In genomic region chr4:63033724-63034123, GRCm38 (mm10) we compare ENCODE assay signal across 15 mouse cellular contexts.
A peak's percentile ranks its signal among the peaks of the same experiment; 100 is the strongest.
DNase-seq lines count a peak whose midpoint lies in the region; ATAC-seq lines count a peak whose summit lies in the region.
"Had no signal": no experiment of that assay in that cellular context is flagged by ENCODE, and none has a peak within 500 bp of the region (broad histone marks: within the 10 kb centered on the region; RNA-seq: fewer than 3 reads in every experiment).

No protein-coding gene starts in this region.

- DNase-seq in kidney, postnatal 25 days: no peak
- DNase-seq in ES-CJ7 (ENCODE audit: low read depth, low spot score): peak; percentile 31
- peak; percentile 20 for DNase-seq in midbrain, embryonic 14.5 days
- no peak for DNase-seq in urinary bladder, adult 18-20 months (ENCODE audit: low spot score in 2 of 2)
- DNase-seq in yolk sac, embryonic 10.5 days (ENCODE audit: low spot score): no peak
- DNase-seq: adrenal gland, adult 2 months; cerebellum, postnatal 10 days; kidney, adult 18-20 months; retina, postnatal 1 day; spleen, adult 18-20 months had no signal

- no peaks in the 10 kb centered on the region for H3K36me3 ChIP-seq in kidney, embryonic 14.5 days (ENCODE audit: control insufficient read depth, insufficient read depth, low read length)
- peaks cover 3% of the 10 kb centered on the region; the same call in 1 of the 2 replicates for H3K36me3 ChIP-seq in embryonic facial prominence, embryonic 15.5 days
- no peaks in the 10 kb centered on the region for H3K36me3 ChIP-seq in midbrain, embryonic 14.5 days (ENCODE audit: control insufficient read depth, insufficient read depth, low read length)
- H3K36me3 ChIP-seq: liver, embryonic 15.5 days had no signal

- no peaks in the 10 kb centered on the region for H3K27me3 ChIP-seq in kidney, embryonic 14.5 days (ENCODE audit: control insufficient read depth, insufficient read depth, low read length)
- H3K27me3 ChIP-seq in embryonic facial prominence, embryonic 15.5 days: no peaks in the 10 kb centered on the region
- no peaks in the 10 kb centered on the region for H3K27me3 ChIP-seq in midbrain, embryonic 14.5 days (ENCODE audit: control insufficient read depth, insufficient read depth, low read length)
- H3K27me3 ChIP-seq: liver, embryonic 15.5 days; neural tube, embryonic 12.5 days had no signal

- no peak for ATAC-seq in kidney, embryonic 14.5 days (ENCODE audit: low FRiP score, low TSS enrichment)
- ATAC-seq in embryonic facial prominence, embryonic 15.5 days (ENCODE audit: insufficient number of reproducible peaks, low FRiP score, low TSS enrichment, low read depth): no peak
- ATAC-seq in midbrain, embryonic 14.5 days (ENCODE audit: low FRiP score, low TSS enrichment): no peak

- WGBS in kidney, embryonic 14.5 days: 55% methylated on average over 5 of the region's 5 CpGs
- WGBS in embryonic facial prominence, embryonic 15.5 days: 45% methylated on average over 5 of the region's 5 CpGs
- WGBS in midbrain, embryonic 14.5 days: 12% methylated on average over 5 of the region's 5 CpGs

- no peak overlapping the region for H3K9ac ChIP-seq in kidney, embryonic 14.5 days (ENCODE audit: low read depth, low read length)
- no peak overlapping the region for H3K9ac ChIP-seq in embryonic facial prominence, embryonic 15.5 days
- no peak overlapping the region for H3K9ac ChIP-seq in midbrain, embryonic 14.5 days (replicated peaks; ENCODE audit: low read length)
- H3K9ac ChIP-seq: liver, embryonic 15.5 days; neural tube, embryonic 12.5 days had no signal

- no peaks in the 10 kb centered on the region for H3K9me3 ChIP-seq in kidney, embryonic 14.5 days (ENCODE audit: control insufficient read depth, low read length)
- H3K9me3 ChIP-seq in embryonic facial prominence, embryonic 15.5 days (replicated peaks): no peaks in the 10 kb centered on the region
- no peaks in the 10 kb centered on the region for H3K9me3 ChIP-seq in midbrain, embryonic 14.5 days (ENCODE audit: control insufficient read depth, low read length)
- H3K9me3 ChIP-seq: liver, embryonic 15.5 days; neural tube, embryonic 12.5 days had no signal

- no peak overlapping the region for H3K4me3 ChIP-seq in kidney, embryonic 14.5 days (ENCODE audit: low read length)
- H3K4me3 ChIP-seq in embryonic facial prominence, embryonic 15.5 days (replicated peaks): no peak overlapping the region
- H3K4me3 ChIP-seq in midbrain, embryonic 14.5 days (replicated peaks; ENCODE audit: low read depth, low read length): no peak overlapping the region
- H3K4me3 ChIP-seq: liver, embryonic 15.5 days; megakaryocyte, embryonic 14.5 days; neural tube, embryonic 12.5 days had no signal

- H3K4me2 ChIP-seq in kidney, embryonic 14.5 days (replicated peaks; ENCODE audit: low read depth, low read length): no peak overlapping the region
- H3K4me2 ChIP-seq in embryonic facial prominence, embryonic 15.5 days (replicated peaks): no peak overlapping the region
- no peak overlapping the region for H3K4me2 ChIP-seq in midbrain, embryonic 14.5 days (ENCODE audit: low read length)
- H3K4me2 ChIP-seq: liver, embryonic 15.5 days; neural tube, embryonic 12.5 days had no signal

- peaks cover 30% of the 10 kb centered on the region for H3K4me1 ChIP-seq in kidney, embryonic 14.5 days (ENCODE audit: control insufficient read depth, insufficient read depth, low read length)
- H3K4me1 ChIP-seq in embryonic facial prominence, embryonic 15.5 days: peaks cover 19% of the 10 kb centered on the region
- peaks cover 12% of the 10 kb centered on the region for H3K4me1 ChIP-seq in midbrain, embryonic 14.5 days (ENCODE audit: control insufficient read depth, insufficient read depth, low read length)
- H3K4me1 ChIP-seq: liver, embryonic 15.5 days; megakaryocyte, embryonic 14.5 days had no signal

- peak overlapping the region; percentile 76; the same call in 1 of the 2 replicates for H3K27ac ChIP-seq in kidney, embryonic 14.5 days (ENCODE audit: low read depth, low read length)
- H3K27ac ChIP-seq in embryonic facial prominence, embryonic 15.5 days (replicated peaks): peak overlapping the region; percentile 78; the same call in 1 of the 2 replicates
- H3K27ac ChIP-seq in midbrain, embryonic 14.5 days (replicated peaks; ENCODE audit: low read depth, low read length): 0 out of 2 replicates have a peak overlapping the region, but pooled peaks have one; percentile 43
- H3K27ac ChIP-seq: liver, embryonic 15.5 days; neural tube, embryonic 12.5 days had no signal

Comparison
In these comparisons a context has a peak if more than half of its experiments do, and no peak if none do; other contexts are left out.
1. DNase-seq: peak in ES-CJ7 (single experiment) and midbrain, embryonic 14.5 days (single experiment); none in kidney, postnatal 25 days (0 of 2), urinary bladder, adult 18-20 months (0 of 2) and yolk sac, embryonic 10.5 days (single experiment).
2. Peak in every context shown above with its lines, with median percentiles within 50 percentile points of each other: H3K27ac ChIP-seq.